Mouse (Mus musculus) forebrain, embryonic 13.5 days (tissue): ENCODE data around the gene Erc2. TPM values are rescaled to one million over a fixed set of nuclear protein-coding genes. Genes with fewer than 3 reads are reported as not detected.

Experiments used
- ATAC-seq: fragments of 200-750 bp; cut with Nextera tagmentation; 2 replicates; pipeline ENCODE4 v1.8.0; 2017
- H3K27ac ChIP-seq: fragments of 300-500 bp; sonication (generic); 2 replicates; pipeline ENCODE4 v1.5.1; 2015; ENCODE audit warnings: inconsistent platforms, mild to moderate bottlenecking, moderate library complexity
- H3K27me3 ChIP-seq: fragments of 300-500 bp; sonication (generic); 2 replicates; pipeline ENCODE4 v1.6.1; 2015; ENCODE audit warnings: mild to moderate bottlenecking, inconsistent platforms
- H3K36me3 ChIP-seq: fragments of 300-500 bp; sonication (generic); 2 replicates; pipeline ENCODE4 v1.6.1; 2015; ENCODE audit warnings: mild to moderate bottlenecking, inconsistent platforms; ENCODE audit not compliant: poor library complexity, severe bottlenecking
- H3K4me1 ChIP-seq: fragments of 300-500 bp; sonication (generic); 2 replicates; pipeline ENCODE4 v1.6.1; 2015; ENCODE audit warnings: inconsistent platforms
- H3K4me2 ChIP-seq: fragments of 300-500 bp; sonication (generic); 2 replicates; pipeline ENCODE4 v1.6.1; 2015; ENCODE audit warnings: inconsistent platforms, mild to moderate bottlenecking, moderate library complexity
- H3K4me3 ChIP-seq: fragments of 300-500 bp; sonication (generic); 2 replicates; pipeline ENCODE4 v1.5.1; 2015; ENCODE audit warnings: mild to moderate bottlenecking, inconsistent platforms
- H3K9ac ChIP-seq: fragments of 300-500 bp; sonication (generic); 2 replicates; pipeline ENCODE4 v1.6.1; 2015; ENCODE audit warnings: mild to moderate bottlenecking, inconsistent platforms
- H3K9me3 ChIP-seq: fragments of 300-500 bp; sonication (generic); replicated peaks from 2 replicates; pipeline ENCODE4 v1.6.1; 2016; ENCODE audit warnings: inconsistent platforms
- WGBS: fragments of 180-500 bp; shearing (Covaris S2); methylation state at CpG from one replicate; pipeline ENCODE4 v1.1.7; 2015; 5-methylcytosine and 5-hydroxymethylcytosine counted together
- polyA plus RNA-seq: library from polyadenylated mRNA; unstranded; fragments of >200 nt; fragmentation: Nextera tagmentation; extraction: Ambion mirVana; gene quantifications from 2 replicates; pipeline ENCODE4 v1.2.1, GENCODE M21; 2015

Gene Erc2
- polyA plus RNA-seq, 1 experiment from 2014 or later = 49.8 TPM

DNA sequence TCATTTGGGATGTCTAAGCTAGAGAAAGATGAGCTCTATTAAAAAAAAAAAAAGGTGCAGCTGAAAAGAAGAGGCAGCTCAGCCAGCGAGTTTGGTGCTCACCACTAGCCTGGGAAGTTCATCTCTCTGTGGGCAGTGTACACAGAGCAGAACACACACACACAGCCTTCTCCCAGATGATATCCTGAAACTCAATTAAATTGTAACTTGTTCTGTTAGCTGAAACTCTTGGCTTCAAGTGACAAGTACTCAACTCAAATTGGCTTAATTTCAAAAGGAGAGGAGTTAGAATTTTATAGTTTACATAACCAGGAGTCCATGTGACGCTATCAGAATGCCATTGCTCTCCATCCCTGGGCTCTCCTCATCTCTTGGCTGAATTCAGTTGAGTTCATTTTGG, 804.4 kb downstream of the Erc2 start:
- Histone ChIP-seq H3K4me1 (no peaks in the 10 kb centered on the region), H3K27ac (no peak overlapping the region), H3K4me2 (no peak overlapping the region), H3K36me3 (no peaks in the 10 kb centered on the region), H3K4me3 (no peak overlapping the region), H3K9me3 (no peaks in the 10 kb centered on the region), H3K27me3 (no peaks in the 10 kb centered on the region), H3K9ac (no peak overlapping the region)
- WGBS = 81% methylated on average over 2 of the region's 2 CpGs
- ATAC-seq = no peak

DNA sequence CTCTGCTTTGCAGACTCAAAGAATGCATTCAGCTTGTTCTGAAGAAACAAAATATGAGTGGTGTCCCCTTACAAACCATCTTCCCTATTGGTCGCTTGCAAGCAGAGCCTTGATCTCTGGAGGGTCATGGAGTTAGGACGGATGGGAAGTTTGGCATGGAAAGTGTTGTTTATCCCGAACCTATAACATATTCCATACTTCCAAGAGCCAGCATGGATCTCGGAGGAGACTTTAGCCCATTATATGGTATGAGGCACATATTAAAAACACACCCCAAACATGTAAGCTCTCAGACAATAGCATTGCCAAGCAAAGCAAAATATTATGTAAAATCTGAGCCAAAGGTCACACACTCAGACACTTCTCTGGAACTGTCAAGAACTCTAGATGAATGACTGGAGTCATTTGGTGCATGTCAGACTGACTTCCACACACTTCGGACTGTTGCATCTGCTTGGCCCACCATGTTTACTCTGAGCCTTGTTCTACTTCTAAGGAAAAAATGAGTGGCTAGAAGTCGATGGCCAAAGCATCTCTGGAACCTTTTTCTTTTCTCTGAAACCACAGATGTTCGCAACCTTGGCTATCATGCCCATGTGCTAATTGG, 809.6 kb downstream of the Erc2 start:
- H3K9ac ChIP-seq = no peak overlapping the region
- H3K9me3 ChIP-seq = no peaks in the 10 kb centered on the region
- WGBS = 89% methylated on average over 7 of the region's 7 CpGs
- no peaks in the 10 kb centered on the region for H3K27me3 ChIP-seq
- no peaks in the 10 kb centered on the region for H3K36me3 ChIP-seq
- H3K4me1 ChIP-seq = no peaks in the 10 kb centered on the region
- H3K4me3 ChIP-seq = no peak overlapping the region
- no peak overlapping the region for H3K4me2 ChIP-seq
- no peak overlapping the region for H3K27ac ChIP-seq
- no peak for ATAC-seq

DNA sequence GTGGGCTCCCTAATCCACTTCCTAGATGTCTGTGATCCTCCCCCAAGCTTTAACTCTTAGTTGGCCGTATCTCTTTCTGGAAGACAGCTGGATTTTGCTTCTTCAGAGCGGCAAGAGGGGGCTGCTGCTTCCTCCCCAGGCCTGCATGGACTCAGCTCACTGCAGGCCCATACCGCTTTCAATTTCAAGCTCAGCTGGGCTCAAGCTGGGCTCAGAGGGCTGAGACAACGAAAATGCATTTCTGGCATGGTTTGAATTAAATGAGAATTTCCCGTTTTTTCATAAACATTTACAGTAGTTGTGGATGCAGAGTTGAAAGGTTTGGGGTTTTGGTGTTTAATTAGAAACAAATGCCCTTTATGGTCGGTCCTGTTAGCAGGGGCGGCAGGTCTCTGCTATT, 812.8 kb downstream of the Erc2 start:
- ATAC-seq = no peak
- 81% methylated on average over 7 of the region's 7 CpGs for WGBS
- H3K4me2 ChIP-seq = no peak overlapping the region
- no peaks in the 10 kb centered on the region for H3K27me3 ChIP-seq
- H3K36me3 ChIP-seq = no peaks in the 10 kb centered on the region
- no peak overlapping the region for H3K27ac ChIP-seq
- H3K4me1 ChIP-seq = no peaks in the 10 kb centered on the region
- H3K9me3 ChIP-seq = no peaks in the 10 kb centered on the region
- H3K9ac ChIP-seq = no peak overlapping the region
- no peak overlapping the region for H3K4me3 ChIP-seq

DNA sequence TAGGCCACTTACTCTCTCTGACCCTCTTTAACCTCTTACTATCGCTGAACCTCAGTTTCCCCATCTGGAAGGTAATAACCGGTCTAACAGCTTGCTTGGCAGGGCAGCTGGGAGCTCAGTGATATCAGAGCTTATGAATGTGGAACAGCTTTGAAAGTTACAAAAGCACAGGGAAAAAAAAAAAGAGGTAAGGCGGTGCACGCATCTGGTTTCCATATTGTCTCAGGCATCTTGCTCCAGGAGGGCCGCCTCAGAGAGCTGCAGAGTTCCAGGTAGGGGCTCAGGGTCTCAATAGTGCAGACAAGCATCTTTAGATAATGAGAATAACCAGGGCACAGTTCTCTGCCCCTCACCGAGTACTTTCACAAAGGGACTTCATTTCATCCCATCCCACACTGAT, 816.9 kb downstream of the Erc2 start:
- H3K9me3 ChIP-seq = no peaks in the 10 kb centered on the region
- no peak for ATAC-seq
- H3K9ac ChIP-seq = no peak overlapping the region
- no peak overlapping the region for H3K4me2 ChIP-seq
- no peaks in the 10 kb centered on the region for H3K36me3 ChIP-seq
- peaks cover 5% of the 10 kb centered on the region for H3K4me1 ChIP-seq
- H3K27me3 ChIP-seq = peaks cover 10% of the 10 kb centered on the region
- no peak overlapping the region for H3K4me3 ChIP-seq
- H3K27ac ChIP-seq = no peak overlapping the region
- 79% methylated on average over 6 of the region's 6 CpGs for WGBS

DNA sequence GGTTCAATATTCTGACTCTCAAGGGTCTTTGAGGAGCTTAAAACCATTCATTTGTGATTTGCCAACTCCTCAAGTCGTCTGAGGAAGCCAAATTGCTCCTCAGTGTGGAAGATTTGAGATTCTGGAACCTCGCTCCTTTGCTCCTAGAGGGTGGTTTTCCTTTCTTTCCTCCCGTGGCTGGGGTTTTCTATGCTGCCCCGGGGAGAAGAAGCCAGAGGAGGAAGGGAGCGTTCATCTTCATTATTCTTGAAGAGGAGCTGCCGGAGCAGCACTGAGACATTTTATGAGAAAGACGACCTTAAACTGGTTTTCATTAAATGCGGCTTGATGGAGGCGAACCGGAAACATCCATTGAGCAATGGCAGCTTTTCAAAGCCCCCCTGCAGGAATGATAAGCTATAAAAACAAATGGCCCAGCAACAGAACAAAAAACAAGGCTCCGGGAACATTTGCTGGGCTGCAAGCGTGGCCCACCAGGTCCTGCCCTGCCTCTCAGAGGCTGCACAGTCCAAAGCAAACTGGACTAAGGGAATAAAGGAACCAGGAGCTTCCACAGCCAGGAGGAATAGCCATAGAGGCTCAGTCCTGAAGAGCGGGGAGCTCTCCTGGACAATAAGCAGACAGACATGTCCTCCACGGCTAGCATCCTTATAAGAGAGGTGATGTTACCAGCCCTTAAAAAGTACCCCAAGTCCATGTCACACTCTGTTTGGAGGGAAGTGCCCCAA, 819.2 kb downstream of the Erc2 start:
- H3K4me1 ChIP-seq = peaks cover 5% of the 10 kb centered on the region
- peaks cover 10% of the 10 kb centered on the region for H3K27me3 ChIP-seq
- no peak overlapping the region for H3K27ac ChIP-seq
- no peak overlapping the region for H3K4me3 ChIP-seq
- no peak for ATAC-seq
- no peak overlapping the region for H3K9ac ChIP-seq
- no peaks in the 10 kb centered on the region for H3K9me3 ChIP-seq
- no peaks in the 10 kb centered on the region for H3K36me3 ChIP-seq
- WGBS = 17% methylated on average over 14 of the region's 14 CpGs
- H3K4me2 ChIP-seq = no peak overlapping the region

DNA sequence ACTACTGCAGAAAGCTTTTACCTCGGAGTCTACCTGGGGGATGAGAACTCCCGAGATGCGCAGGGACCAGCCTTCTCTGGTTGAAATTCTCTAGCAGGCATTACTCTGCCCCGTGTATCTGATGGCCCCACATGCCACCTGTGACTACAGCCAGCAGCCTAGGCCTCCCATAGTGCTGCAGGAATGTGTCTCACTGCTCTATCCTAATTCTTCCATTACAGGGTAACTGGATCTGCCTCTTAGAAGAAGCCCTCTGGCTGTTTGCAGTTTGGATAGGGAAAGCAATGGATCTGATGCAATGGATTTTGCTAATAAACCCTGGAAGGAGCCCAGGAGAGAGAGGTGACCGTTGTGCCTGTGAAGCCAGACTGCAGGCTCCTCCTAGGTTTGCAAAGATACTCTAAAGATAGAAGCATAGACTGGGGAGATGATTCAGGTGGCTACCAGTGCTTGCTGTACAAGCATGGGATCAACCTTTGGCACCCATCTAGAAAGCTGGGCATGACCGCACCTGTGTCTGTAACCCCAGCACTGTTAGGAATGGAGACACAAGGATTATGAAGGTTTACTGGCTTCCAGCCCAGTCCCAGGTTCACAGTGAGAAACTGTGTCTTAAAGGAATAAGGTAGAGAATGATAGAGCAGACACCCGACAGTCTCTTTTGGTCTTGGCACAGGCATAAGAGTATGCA, 821.2 kb downstream of the Erc2 start:
- H3K4me2 ChIP-seq = no peak overlapping the region
- H3K4me1 ChIP-seq = peaks cover 6% of the 10 kb centered on the region
- no peak overlapping the region for H3K4me3 ChIP-seq
- 85% methylated on average over 7 of the region's 7 CpGs for WGBS
- H3K36me3 ChIP-seq = no peaks in the 10 kb centered on the region
- H3K27me3 ChIP-seq = peaks cover 10% of the 10 kb centered on the region
- no peak overlapping the region for H3K9ac ChIP-seq
- no peak overlapping the region for H3K27ac ChIP-seq
- no peaks in the 10 kb centered on the region for H3K9me3 ChIP-seq
- no peak for ATAC-seq

DNA sequence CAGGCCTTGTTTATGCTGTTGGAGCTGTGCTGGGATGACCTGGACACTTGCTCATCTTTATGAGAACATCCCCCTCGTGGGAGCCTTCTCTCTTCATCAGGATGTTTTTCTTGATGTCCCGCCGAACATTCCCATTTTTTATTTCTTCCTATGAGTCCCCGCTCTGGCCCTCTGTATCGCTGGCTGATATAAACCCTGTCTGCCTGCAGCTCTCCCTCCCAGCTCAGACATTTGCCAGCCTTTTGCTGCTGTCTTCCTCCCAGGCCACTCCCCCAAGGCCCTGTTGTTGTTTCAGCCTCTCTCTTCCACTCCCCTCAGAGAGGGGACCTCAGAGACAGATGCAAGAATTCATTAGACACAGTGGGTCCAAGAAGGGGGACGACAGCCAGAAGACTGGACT, 823.5 kb downstream of the Erc2 start:
- no peak for ATAC-seq
- H3K4me1 ChIP-seq = peaks cover 18% of the 10 kb centered on the region
- H3K27ac ChIP-seq = no peak overlapping the region
- H3K36me3 ChIP-seq = no peaks in the 10 kb centered on the region
- no peak overlapping the region for H3K9ac ChIP-seq
- WGBS = 83% methylated on average over 6 of the region's 6 CpGs
- H3K4me3 ChIP-seq = no peak overlapping the region
- H3K27me3 ChIP-seq = peaks cover 11% of the 10 kb centered on the region
- no peaks in the 10 kb centered on the region for H3K9me3 ChIP-seq
- no peak overlapping the region for H3K4me2 ChIP-seq

DNA sequence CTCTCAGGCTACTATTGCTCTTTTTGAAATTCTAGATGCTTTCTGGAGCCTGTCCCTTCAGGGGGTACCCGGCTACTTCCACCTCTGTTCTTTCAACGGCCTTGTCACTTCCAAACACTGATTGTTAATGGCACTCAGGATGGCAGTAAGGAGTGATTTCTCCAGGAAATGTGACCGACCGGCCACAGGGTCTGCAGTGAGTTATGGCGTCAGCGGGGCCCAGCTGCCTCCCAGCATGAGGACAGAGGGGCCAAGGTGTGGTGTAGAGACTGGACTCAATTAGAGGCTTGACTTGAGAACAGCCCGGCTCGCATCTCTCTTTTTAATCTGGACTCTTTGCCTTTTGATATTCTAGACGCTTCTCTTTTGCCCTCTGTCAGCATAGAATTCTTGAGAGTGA, 829.5 kb downstream of the Erc2 start:
- 55% methylated on average over 9 of the region's 9 CpGs for WGBS
- H3K4me1 ChIP-seq = peaks cover 24% of the 10 kb centered on the region
- no peak overlapping the region for H3K9ac ChIP-seq
- H3K9me3 ChIP-seq = no peaks in the 10 kb centered on the region
- peaks cover 24% of the 10 kb centered on the region for H3K27me3 ChIP-seq
- H3K36me3 ChIP-seq = no peaks in the 10 kb centered on the region
- H3K27ac ChIP-seq = no peak overlapping the region
- H3K4me3 ChIP-seq = no peak overlapping the region
- no peak for ATAC-seq
- H3K4me2 ChIP-seq = no peak overlapping the region

DNA sequence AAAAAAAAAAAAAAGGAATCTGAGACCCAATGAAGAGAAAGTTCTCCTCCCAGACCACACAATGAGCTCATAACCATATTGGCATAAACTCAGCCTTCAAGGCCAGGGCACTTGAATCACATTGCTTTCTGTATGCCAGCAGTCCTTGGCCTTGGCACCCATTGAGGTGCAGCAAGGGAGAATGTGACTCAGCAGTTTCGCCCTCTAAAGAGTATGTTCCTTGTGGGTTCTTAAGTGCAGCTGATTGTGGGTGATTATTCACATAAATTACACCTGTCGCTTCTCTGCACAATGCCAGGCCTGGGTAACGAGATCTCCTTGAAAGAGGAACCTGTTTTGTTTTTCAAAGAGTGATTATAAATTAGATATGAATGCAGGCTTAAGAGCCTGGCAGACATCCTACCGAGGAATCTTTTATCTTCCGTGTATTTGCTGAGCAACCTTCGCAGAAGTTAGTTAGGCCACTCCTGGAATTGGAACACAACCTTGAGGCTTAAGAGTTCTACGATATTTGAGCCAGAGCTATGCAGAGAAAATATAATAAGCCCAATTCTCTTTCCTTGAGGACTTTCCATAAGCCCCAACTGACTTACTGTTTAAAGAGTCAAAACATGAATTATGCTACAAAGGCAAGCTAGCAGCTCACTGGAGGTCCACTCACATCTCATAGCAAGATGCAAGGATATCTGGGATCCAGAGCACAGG, 834.3 kb downstream of the Erc2 start:
- no peak overlapping the region for H3K27ac ChIP-seq
- no peak overlapping the region for H3K9ac ChIP-seq
- peaks cover 21% of the 10 kb centered on the region for H3K27me3 ChIP-seq
- WGBS = 60% methylated on average over 7 of the region's 7 CpGs
- no peak for ATAC-seq
- no peak overlapping the region for H3K4me2 ChIP-seq
- no peak overlapping the region for H3K4me3 ChIP-seq
- H3K4me1 ChIP-seq = peaks cover 3% of the 10 kb centered on the region
- H3K9me3 ChIP-seq = no peaks in the 10 kb centered on the region
- H3K36me3 ChIP-seq = no peaks in the 10 kb centered on the region

DNA sequence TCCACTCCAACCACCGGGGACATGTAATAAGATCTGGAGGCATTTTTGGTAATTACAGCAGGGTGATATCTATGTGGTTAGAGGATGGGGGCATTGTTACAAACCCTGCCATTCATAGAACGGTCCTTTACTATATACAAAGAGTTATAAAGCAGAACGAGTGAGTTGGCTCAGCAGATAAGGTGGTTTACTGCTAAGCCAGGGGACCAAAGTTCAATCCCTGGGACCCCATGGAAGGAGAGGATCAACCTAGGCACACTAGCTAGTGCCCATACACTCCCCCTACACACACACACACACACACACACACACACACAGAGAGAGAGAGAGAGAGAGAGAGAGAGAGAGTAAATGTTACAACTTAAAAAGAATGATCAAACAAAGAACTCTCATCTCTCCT, 835.2 kb downstream of the Erc2 start:
- H3K36me3 ChIP-seq = no peaks in the 10 kb centered on the region
- peaks cover 21% of the 10 kb centered on the region for H3K27me3 ChIP-seq
- no peak for ATAC-seq
- H3K27ac ChIP-seq = no peak overlapping the region
- H3K4me2 ChIP-seq = no peak overlapping the region
- no peak overlapping the region for H3K9ac ChIP-seq
- no peaks in the 10 kb centered on the region for H3K4me1 ChIP-seq
- WGBS = 76% methylated on average over 3 of the region's 3 CpGs
- H3K4me3 ChIP-seq = no peak overlapping the region
- H3K9me3 ChIP-seq = no peaks in the 10 kb centered on the region

DNA sequence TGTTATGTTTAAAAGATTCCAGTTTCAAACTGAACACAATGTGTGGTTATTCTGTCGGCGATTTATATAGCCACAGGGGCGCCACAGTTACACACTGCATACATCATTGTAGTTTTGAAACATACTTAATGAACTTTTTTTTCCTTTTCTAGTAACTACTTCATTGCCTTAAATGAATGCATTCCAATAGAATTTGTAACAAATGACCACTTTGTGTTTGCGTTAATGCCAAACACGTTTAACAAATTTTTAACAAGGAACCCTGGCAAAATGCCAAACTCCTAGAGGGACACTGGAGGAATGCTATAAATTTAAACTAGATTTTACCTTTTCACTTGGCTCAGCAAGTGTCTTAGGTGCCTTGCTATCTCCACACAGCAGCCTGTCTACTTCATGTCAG, 845.7 kb downstream of the Erc2 start:
- no peak for ATAC-seq
- peaks cover 62% of the 10 kb centered on the region for H3K27me3 ChIP-seq
- H3K4me3 ChIP-seq = no peak overlapping the region
- no peak overlapping the region for H3K4me2 ChIP-seq
- H3K9ac ChIP-seq = no peak overlapping the region
- peaks cover 6% of the 10 kb centered on the region for H3K4me1 ChIP-seq
- H3K36me3 ChIP-seq = no peaks in the 10 kb centered on the region
- H3K27ac ChIP-seq = no peak overlapping the region
- WGBS = 20% methylated on average over 5 of the region's 5 CpGs
- H3K9me3 ChIP-seq = no peaks in the 10 kb centered on the region

DNA sequence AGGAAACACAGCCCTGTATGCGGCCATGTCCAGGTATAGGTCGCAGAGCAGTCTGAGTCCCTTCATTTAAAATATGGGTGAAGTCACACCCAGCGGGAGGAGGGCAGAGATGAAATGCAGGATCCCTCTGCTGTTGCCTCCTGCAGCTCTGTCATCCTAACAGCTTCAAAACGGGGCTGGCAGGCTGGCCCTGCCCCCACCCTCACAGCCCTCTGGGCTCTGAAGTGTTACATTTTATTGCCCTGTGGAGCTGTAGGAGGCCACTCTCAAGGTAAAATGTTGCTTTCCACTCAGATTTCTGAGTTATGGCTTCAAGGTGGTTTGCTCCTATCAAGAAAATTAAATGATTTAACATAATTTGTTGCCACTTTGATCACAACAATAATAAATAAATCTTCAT, 847.5 kb downstream of the Erc2 start:
- no peak for ATAC-seq
- 39% methylated on average over 4 of the region's 4 CpGs for WGBS
- Histone ChIP-seq H3K9me3 (no peaks in the 10 kb centered on the region), H3K9ac (no peak overlapping the region), H3K4me2 (no peak overlapping the region), H3K27me3 (peaks cover 52% of the 10 kb centered on the region), H3K36me3 (no peaks in the 10 kb centered on the region), H3K4me3 (no peak overlapping the region), H3K4me1 (peaks cover 8% of the 10 kb centered on the region), H3K27ac (no peak overlapping the region)
